Mouse (Mus musculus) frontal cortex, postnatal 25 days (tissue): ENCODE data around the gene Rimbp2.

ENCODE experiments used
- DNase-seq, 2 experiments: peaks; one replicate each; pipeline ENCODE4 v3.0.0; 2022; ENCODE audit warnings: low spot score in 2 of 2

The Rimbp2 gene

GRCm38 (mm10) chr5:128845033-128845432 lies 108.3 kb downstream of the Rimbp2 start:
- no peak for DNase-seq

- DNase-seq: no peak
Measured at GRCm38 (mm10) chr5:128843982-128844381, 109.3 kb downstream of the Rimbp2 start.

- DNase-seq: no peak
Measured at GRCm38 (mm10) chr5:128841541-128841940, 111.7 kb downstream of the Rimbp2 start.

GRCm38 (mm10) chr5:128837045-128837444 lies 116.2 kb downstream of the Rimbp2 start:
- no peak for DNase-seq

GRCm38 (mm10) chr5:128834126-128834525 lies 119.2 kb downstream of the Rimbp2 start:
- no peak for DNase-seq

GRCm38 (mm10) chr5:128822843-128823242 lies 130.4 kb downstream of the Rimbp2 start:
- no peak for DNase-seq

- no peak for DNase-seq
Measured at GRCm38 (mm10) chr5:128819638-128820285, 133.5 kb downstream of the Rimbp2 start.

- DNase-seq: no peak
Measured at GRCm38 (mm10) chr5:128815629-128816028, 137.7 kb downstream of the Rimbp2 start.

GRCm38 (mm10) chr5:128815078-128815477 lies 138.2 kb downstream of the Rimbp2 start:
- no peak for DNase-seq

- DNase-seq: no peak
Measured at GRCm38 (mm10) chr5:128813121-128813520, 140.2 kb downstream of the Rimbp2 start.

GRCm38 (mm10) chr5:128811431-128811830 lies 141.9 kb downstream of the Rimbp2 start:
- DNase-seq: no peak

- peak; percentile 52 to 67 for DNase-seq
Measured at GRCm38 (mm10) chr5:128810006-128810405, 143.3 kb downstream of the Rimbp2 start.

- no peak for DNase-seq
Measured at GRCm38 (mm10) chr5:128809406-128809805, 143.9 kb downstream of the Rimbp2 start.

- DNase-seq: no peak
Measured at GRCm38 (mm10) chr5:128808547-128809182, 144.6 kb downstream of the Rimbp2 start.

- no peak for DNase-seq
Measured at GRCm38 (mm10) chr5:128807408-128807807, 145.9 kb downstream of the Rimbp2 start.

- DNase-seq: no peak
Measured at GRCm38 (mm10) chr5:128806296-128806998, 146.8 kb downstream of the Rimbp2 start.

GRCm38 (mm10) chr5:128805092-128805491 lies 148.2 kb downstream of the Rimbp2 start:
- DNase-seq: no peak

GRCm38 (mm10) chr5:128800592-128800991 lies 152.7 kb downstream of the Rimbp2 start:
- no peak for DNase-seq

- DNase-seq: no peak
Measured at GRCm38 (mm10) chr5:128781621-128782020, 171.7 kb downstream of the Rimbp2 start.

GRCm38 (mm10) chr5:128776386-128776785 lies 176.9 kb downstream of the Rimbp2 start:
- DNase-seq: no peak

GRCm38 (mm10) chr5:128769026-128769631 lies 184.2 kb downstream of the Rimbp2 start:
- DNase-seq: no peak

GRCm38 (mm10) chr5:128761118-128761517 lies 192.2 kb downstream of the Rimbp2 start:
- no peak for DNase-seq
